Mouse (Mus musculus): Measurements from ENCODE around the gene Flywch1.

Gene Flywch1

DNA sequence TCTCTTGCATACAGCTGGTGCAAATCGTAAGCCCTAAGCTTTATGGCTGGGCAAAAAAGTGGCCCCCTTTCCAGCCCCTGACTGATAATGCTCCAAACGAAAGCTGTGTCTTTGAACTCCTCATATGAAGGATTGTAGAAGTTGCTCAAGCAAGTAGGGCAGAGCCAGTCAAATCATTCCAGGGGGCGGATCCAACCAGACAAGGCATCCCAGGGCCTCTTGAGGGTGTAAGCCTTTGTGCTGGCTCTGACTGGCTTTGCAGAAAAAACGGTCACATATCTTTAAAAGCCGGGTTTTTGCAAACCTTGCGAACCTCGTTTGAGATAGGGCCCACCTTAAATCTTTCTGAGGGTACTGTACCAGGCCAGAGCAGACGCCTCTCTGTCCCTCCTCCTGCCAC is 27.3 kb downstream of the Flywch1 start:
- no peak for DNase-seq (ENCODE audit: low spot score)

DNA sequence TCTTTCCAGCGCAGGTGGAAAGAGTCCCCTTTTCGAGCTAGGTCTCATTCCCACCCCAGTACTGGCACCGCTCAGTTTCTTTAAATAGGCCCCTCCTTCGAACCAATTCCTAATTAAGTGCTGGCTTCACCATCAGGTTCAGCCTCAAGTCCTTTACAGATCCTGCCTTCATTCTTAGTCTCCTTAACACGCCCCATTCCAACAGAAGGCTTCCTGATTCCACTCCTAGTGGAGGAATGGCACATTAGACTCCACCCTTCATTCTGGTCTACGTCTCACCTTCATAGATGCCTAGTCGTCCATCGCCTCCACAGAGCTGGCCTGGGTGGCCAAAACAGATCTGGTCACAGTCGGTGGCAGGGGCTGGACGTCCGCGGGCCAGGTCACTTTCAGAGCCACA is 28.5 kb downstream of the Flywch1 start:
- no peak for DNase-seq (ENCODE audit: low spot score)

DNA sequence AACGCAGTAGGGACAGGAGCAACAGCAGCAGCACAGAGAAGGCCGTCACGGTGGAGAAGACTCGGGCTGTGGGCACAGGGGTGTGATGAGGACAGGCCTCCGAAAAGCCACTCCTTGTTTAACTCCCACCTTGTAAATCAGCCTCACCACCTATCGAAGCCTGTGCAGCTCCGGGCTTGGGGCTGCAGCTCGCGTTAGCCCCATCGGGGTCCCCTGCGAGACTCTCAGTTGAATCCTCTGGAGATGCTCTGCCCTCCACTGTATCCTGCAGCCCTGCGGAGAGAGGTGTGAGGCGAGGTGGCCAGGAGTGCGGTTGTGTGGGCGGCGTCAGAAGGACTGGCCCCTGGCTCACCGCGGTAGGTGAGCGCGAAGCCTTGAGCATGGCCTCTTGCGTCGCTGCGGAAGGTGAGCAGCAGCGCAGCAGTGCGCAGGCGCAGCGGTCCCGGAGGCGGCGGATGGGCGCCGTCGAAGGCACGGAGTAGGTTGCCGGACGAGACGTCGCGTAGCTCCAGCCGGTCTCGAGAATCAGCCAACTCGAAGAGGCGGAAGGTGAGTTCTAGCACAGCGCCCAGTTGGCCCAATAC is 29.1 kb downstream of the Flywch1 start:
- no peak for DNase-seq (ENCODE audit: low spot score)

DNA sequence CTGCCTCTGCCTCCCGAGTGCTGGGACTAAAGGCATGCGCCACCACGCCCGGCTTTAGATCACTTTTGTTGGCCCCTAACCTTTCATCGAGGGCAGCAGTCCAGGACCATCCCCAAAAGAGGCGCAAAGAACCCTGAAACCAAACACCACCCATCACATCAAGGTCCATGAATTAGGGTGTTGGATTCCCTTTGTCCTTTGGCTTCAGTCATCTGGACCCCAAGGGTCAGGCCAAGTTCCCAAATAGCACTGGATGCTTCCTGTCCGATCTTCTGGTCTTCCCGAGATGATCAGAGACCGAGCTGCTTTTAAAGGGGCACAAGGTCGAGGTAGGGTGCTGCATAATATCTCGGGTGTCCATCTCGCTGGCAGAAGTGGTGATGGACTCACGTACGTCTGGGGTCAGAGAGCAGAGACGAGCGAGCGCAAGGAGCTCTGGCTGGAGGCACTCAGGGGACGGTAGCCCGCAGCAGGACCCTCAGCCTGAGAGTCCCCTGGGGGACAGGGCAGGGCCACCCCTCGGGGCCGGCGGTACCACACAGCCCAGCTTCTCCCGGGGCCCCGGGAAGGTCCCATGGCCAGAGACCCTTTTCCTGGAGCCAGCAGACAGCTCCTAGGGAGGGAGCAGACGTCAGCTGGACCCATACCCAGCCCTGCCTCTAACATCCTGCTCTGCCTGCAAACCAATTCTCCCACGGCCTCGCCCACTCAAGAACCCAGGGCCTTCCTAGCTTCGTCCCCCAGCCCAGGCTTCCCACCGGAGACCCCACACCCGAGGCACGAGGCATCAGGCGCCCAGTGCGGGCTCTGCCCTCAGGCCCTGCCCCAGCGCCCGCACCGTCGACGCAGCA is 29.8 kb downstream of the Flywch1 start:
- DNase-seq (ENCODE audit: low spot score), result no peak

DNA sequence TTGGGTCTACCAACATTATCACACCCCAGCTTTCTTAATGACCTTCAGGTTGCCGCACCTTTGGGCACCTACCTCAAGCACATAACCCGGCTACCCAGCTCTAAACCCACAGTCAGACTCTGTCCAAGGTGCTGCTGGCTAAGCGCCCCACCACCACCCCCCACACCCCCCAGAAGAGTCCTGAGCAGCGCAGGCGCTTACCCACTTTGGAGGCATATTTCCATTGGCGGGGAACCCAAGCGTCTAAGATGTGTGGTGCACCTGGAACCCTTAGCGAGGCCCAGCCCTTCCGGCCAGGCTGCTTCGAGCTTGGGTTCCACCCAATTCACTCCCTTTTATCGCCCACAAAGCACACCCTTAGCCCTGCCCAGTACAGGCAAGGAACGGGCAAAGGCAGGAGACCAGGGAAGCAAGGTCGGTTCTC is 30.8 kb downstream of the Flywch1 start, which contains the start of gene Paqr4:
Gene Paqr4, minus strand, starts transcription at position 270 of the 424 bp plus-strand sequence.
- DNase-seq (ENCODE audit: low spot score), result peak; percentile 39

DNA sequence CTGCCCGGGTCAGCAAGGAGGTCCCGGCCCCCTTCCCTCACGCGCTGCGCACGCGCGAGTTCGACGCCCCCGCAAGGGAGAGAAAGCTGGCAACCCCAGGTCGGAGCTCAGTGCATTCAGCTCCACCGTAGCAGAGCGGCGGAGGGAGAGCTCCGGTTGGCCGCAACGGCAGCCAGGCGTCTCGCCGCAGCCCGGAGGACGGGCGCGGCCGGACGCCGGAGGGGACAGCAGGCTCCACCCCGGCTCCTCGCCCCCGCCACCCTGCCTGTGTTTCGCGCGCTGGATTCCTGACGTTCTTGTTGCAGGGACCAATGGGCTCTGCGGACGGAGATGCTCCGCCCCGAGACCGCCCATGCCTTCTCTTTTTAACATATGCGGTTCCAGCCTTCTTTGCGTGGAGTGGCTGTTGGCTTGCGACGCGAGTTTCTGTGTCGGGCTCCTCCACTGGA is 31.2 kb downstream of the Flywch1 start:
- DNase-seq (ENCODE audit: low spot score), result peak; percentile 92

DNA sequence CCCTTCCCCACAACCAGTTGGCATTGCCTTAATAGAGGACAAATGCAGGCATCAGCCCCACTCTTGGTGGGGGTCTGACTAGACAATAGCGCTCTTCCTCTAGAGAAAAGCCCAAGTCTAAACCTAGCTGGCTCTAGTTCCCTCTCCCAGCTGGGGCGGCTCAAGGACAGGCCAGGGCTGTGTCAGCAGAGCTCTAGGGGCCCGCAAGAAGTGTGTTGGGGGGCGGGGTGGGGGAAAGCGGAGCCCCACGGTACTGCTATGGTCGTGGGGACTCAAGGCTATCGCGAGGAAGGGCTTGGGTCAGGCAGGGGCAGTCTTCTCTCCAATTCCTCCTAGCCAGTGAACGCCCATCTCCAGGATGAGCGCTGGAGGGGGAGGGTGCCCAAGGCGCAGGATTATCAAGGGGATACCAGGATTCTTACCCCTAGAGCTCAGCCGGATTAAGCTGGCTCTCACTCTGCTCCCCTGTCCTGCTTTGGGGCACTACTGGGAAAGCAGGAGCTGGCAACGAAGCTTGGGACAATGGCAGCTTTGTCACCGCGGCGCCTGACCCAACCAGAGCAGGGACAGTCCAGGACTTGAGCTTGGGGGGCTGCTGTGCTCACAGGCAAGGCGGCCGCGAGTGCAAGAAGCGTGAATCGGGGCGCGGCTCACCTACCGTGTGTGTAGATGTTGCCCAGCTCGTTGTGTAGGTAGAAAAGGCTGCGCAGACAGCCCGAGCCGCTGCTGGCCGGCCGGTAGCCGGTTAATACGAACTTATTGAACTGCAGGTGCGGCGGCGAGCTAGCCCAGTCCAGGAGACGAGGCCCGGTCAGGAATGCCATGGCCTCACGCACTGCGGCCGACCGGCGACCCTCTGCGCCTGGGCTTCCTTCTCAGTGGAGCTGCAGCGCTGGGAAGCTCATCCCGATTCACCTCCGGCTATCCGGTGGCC is 31.9 kb downstream of the Flywch1 start:
- peak; percentile 39 for DNase-seq (ENCODE audit: low spot score)

DNA sequence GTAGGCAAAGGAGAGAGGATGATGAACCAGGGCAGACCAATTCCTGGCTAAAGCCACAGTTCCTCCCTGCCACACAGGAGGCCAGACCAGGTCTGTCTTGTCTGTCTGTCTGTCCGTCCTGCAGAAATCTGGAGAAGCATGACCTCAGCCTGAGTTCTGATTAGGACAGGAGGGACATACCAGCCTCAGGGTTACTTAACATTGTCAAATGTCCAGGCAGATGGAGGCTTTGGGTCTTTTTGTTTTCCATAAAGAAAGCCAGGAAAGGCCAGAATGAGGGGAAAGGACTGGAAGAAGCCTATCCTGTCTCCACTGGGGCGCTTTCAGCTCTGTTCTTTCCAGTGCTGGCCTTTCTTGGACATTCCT is 32.6 kb downstream of the Flywch1 start:
- DNase-seq (ENCODE audit: low spot score), result no peak

DNA sequence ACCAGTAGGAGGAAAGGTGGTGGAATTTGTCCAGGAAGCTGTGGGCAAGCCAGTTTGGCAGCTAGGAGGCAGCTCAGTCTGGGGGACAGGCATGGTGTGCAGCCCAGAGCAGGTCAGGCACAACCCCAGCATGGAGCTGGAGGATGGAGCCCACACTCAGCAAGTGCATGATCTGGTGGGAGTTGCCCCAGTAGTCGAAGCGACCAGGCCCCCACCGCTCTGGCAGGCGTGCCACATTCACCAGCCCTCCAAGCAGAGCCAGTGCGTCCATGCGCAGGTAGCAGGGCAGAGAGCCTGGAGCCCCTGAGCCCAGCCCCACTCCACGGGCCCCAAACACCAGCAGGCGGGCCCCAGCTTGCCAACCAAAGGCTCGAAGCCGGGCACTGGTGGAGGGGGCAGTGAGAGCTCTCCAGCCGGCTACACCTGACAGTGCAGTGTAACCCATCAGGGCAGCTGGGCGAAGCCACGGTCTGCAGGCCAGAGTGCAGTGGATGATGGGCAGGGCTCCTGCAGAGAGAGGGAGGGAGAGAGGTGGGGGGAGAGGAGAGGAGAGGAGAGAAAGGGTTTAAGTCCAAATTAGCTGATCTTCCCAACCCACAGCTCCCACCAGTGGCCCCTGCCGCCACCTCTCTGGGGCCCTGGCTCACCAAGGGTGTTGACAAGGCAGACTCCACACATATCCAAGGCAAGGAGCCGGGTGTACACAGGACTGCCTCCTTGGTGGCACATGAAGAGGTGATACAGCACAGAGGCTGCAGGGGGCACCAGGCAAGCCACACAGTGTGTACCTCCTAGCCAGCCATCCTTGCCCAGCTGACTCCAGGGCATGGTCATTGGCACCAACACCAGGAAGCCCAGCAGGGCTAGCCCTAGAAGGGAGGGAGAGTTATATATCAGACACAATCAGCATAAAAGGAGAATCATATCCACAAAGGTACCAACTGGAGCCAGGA is 33.6 kb downstream of the Flywch1 start:
- peak; percentile 42 for DNase-seq (ENCODE audit: low spot score)

DNA sequence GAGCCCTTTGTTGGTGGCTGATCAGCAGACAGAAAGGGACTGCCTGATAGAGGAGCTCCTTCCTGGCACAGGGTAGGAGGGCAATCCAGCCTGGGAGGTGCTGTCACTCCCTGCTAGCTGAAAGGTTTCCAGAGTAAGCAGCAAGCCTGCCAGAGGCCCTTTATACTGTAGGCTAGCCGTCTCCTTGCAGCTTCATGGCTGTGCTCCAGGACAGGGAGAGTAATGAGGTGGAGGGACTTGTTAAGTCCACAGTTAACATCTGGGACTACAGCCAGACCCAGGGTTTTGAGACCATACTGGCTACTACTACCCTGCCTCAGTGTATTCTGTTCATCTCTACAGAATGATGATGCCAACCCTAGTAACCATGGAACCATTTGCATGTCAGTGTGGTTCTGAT is 37.1 kb downstream of the Flywch1 start:
- DNase-seq (ENCODE audit: low spot score), result no peak

DNA sequence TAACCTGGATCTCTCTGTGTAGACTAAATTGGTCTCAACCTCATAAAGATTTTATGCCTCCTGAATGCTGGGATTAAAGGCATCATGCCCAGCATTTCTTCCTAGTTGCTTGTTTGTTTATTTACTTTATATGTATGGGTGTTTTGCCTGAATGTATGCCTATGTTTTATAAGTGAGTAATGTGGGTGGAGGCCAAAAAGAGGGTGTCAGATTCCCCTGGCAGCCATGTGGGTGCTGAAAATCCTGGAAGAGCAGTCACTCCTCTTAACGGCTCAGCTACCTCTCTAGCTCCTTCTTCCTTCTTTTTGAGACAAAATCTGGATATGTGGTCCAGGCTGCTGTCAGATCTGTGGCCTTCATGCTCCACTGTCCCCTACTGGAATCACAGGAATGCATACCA is 41.0 kb downstream of the Flywch1 start:
- DNase-seq (ENCODE audit: low spot score), result no peak

DNA sequence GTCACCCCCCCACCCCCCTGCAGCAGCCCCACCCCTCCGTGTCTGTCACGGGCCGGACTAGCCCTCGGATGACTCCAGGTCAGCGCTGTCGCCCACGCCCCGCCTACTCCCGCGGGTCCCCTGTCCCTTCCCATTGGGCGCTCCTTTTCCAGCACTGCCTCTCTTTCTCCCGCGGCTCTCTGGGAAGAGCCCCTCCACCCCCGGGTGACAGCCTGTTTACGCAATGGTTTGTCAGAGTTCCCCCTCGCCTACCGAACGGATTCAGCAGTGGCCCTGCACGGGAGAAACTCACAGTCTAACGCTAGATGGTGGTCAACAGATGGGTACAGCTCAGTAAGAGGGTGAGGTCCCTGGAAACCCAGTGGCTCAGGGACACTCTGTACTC is 44.7 kb downstream of the Flywch1 start:
- DNase-seq (ENCODE audit: low spot score), result peak; percentile 91

DNA sequence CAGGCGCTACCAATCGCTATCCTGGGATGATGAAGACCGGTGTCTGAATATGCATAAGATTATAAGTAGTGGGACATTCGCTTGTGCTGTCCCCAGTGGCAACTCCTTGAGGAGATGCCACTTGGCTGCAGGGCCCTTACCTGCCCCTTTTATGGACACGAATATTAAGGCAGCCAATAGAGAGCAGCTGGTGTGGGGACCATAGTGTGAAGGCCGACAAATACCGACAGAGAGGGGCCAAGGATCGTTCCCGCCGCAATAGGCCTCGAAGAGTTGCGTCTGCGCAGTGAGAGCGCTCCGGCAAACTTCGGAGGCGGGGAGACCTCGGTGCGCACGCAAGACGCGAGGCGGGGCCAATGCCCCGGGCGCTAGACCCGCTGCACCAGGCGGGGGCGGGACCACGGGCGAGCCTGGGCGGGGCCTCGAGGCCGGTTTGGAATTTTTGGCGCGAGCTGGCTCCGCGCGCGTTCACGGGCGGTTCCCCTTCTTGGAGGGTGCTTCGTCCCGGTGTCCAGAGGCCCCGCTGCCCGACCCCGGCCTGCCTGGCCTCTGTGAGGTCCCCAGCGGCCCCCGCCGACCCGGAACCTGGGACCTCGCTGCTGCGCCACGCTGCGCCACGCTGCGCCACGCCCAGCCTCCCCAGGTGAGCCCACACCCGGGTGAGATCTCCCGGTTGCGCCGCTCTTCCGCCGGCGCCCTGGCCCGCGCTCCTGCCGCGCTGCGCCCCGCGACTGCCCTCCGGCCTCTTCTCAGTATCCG is 45.2 kb downstream of the Flywch1 start, which contains the start of gene Pkmyt1:
Gene Pkmyt1, plus strand, starts transcription at position 338 of the 759 bp plus-strand sequence.
- peak; percentile 97 for DNase-seq (ENCODE audit: low spot score)

DNA sequence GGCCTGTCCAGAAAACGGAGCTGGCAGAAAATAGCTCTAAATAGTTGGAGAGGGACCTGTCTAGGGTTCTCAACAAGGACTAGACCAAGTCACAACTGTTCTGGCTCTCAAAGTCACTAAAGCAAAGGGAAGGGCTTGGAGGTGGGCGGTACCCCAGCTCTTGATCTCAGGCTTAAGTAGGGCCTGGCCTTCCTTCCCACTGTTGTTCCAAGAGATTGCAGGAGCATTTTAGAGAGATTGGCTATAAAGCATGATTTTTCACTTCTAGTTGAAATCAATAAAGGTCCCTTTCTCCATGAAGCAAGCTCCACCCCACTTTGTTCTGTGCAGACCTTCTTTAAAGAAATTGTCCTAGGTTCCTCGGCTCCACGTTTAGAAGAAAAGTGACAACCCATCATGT is 45.9 kb downstream of the Flywch1 start:
- DNase-seq (ENCODE audit: low spot score), result peak; percentile 31

DNA sequence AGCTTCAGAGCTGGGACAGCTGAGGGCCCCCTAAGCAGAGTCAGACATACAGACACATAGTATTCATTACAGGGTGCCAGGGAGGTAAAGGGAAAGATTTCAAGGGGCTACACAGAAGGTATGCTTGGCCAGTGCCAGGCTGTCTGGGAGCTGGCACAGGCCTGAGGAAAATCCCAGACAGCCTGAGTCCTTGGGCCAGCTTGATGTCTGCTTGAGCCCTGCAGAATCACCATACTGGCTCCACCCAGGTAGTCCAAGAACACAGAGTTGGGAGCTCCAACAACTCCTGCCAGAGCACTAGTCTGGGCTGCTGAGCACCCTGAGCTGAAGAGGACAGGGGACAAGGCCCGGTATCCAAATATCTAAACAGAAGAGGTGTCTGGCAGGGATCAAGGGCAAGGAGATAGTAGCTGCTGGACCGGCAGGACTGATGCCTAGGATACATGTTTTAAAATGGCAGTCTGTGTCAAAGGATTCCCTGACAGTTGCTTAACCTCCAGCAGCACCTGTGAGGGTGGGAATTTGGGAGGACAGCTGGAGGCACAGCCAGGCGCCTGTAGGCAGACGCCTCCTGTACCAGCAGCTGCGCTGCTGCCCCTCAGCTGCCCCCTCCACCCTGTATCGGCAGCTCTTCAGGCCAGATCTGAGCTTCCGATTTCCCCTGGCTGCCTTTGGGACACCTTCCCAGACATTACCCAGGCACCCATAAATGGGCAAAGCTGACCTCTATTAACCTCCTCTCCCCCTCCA is 48.9 kb downstream of the Flywch1 start, which contains the start of gene 1520401A03Rik:
Gene 1520401A03Rik, minus strand, starts transcription at position 408 of the 750 bp plus-strand sequence.
- DNase-seq (ENCODE audit: low spot score), result no peak

DNA sequence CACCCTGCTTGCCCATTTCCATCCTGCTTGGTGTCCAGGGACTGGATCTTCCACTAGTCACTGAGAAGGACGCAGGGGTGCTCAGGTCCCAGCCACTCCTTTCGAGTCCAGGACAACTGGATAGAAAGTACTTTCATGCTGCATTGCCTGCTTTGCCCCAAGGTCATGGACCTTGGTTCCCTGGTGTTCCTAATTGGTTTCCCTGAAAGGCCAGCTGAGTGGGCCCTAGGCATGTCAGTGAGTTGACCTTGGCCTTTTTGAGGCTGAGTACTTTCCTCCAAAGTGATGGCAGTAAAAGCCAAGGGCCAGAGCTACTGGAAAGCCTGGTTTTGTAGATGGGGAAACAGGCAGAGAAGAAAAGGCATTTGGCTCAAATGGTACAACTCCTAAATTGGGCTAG is 49.5 kb downstream of the Flywch1 start:
- DNase-seq (ENCODE audit: low spot score), result no peak

DNA sequence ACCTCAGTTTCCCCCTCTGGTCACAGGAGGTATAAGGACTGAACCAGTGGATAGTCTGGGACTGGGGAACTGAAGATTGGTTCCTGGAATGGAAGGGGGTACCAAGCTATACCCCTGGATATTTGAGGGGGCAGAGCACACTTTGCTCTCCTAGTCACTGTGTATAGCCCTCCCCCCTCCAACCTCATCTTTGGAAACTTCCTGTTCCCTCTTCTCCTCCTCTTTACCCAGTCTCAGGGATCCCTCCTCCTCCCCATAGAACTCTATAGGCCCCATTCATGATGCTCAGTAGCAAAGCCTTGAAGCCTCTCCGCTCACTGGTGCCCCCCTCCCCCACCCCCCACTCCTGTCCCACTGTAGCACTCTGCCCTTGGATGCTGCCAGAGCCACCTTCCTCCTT is 51.9 kb downstream of the Flywch1 start:
- DNase-seq (ENCODE audit: low spot score), result no peak

DNA sequence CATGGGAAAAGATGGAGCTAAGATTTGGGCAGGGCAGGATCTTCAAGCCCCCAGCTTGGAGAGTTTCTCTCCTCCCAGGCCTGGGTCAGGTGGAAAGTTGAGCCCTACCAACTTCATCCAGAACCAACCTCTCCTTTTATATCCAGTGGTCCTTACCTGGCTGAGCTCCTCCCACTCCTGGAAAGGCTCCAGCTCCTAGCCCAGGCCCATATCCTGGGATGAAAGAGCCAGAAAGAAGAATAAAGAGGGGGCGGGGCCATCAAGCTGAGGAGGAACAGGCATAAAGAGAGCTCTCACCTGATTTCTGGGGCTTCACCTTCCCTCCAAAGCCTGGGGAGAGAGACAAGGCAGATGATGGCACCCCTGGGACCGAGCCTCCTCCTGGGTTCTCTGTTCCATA is 54.4 kb downstream of the Flywch1 start:
- no peak for DNase-seq (ENCODE audit: low spot score)

DNA sequence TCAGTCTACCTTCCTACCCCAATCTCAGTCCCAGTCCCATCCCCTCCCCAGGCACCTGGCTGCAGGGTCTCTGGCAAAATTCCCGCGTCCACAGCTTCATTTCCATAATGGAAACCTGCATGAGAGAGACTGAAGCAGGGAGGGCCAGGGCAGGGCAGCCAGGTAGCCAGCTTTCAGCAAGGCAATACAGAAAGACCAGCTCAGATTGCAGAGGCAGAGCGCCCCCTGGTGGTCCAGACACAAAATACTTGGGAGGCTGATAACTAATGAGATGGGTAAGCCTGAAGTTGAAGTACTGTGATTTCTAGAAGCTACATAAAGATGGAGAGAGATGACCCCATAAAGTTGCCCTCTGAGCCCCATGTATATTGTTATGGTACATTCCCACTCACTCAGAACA is 65.2 kb downstream of the Flywch1 start:
- peak; percentile 86 for DNase-seq (ENCODE audit: low spot score)
